Mouse (Mus musculus): ENCODE results near the gene Cdk15.

GRCm38 (mm10) chr1:59272189-59272588 lies 15.5 kb downstream of the Cdk15 start:
- no peak for TF ChIP-seq GATA1 (IDR thresholded peaks at IDR 0.05; ENCODE audit: borderline replicate concordance, low read length)
- TF ChIP-seq FLI1 (IDR thresholded peaks at IDR 0.05; ENCODE audit: low read length): no peak

Measured in megakaryocyte, embryonic 14.5 days (primary cell).